19 mouse cellular contexts compared by ENCODE assay signal in the genomic region with DNA sequence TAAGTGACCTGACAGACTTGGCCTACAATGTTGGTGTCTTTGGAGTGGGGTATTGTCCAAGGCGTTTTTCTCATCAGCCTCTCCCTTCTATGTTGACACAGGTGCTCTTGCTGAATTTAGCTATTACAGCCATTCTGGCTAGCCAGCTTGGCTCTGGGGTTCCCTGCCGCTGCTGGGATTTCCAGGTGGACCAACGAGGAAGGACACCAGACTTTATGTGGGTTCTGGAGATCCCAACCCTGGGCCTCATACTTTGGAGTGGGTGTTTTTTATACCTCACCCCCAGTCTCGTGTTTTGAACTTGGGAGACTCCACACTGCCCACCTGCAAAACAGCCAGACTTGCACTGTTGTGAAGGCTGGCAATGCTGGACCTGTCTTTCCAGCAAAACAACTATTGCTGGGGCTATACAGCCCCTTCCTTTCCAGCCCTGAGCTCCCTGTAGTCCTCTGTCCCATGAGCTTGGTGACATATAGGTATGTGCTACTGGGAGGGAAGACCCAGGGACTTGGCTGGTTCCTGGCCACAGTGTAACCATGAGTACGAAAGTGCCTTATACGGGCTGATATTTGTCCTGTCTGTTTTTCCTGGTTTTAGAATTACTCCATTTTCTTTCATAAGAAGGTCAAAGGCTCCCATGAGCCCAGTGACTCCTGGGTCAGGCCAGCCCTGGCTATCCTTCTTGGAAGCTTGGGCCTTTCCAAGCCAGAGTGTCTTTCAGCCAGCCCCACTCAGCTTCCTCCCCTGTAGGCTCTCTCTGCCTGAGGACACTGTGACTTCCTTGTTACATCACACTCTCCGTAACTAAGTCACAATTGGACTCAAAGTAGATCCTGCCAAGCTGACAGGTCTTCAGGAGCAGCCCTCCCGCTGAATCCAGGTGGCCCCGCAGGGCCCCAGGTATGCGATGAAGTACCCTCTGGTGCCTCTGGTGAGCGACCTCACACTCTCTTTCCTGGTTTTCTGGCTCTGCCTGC. TPM values are rescaled to one million over a fixed set of nuclear protein-coding genes. Genes with fewer than 3 reads are reported as not detected.
DNase-seq lines count a peak whose midpoint lies in the region; ATAC-seq and TF ChIP-seq lines count a peak whose summit lies in the region.
"Had no signal": no experiment of that assay in that cellular context is flagged by ENCODE, and none has a peak within 500 bp of the region (broad histone marks: within the 10 kb centered on the region; RNA-seq: fewer than 3 reads in every experiment).

TSS of gene Adig (plus strand) at position 777 of the 977 bp plus-strand sequence.

- no peaks in the 10 kb centered on the region for H3K9me3 ChIP-seq in lung, embryonic 14.5 days (ENCODE audit: low read depth, low read length)
- H3K9me3 ChIP-seq in intestine, postnatal 0 days (ENCODE audit: control insufficient read depth), result no peaks in the 10 kb centered on the region
- no peaks in the 10 kb centered on the region for H3K9me3 ChIP-seq in forebrain, embryonic 15.5 days

- no peaks in the 10 kb centered on the region for H3K27me3 ChIP-seq in lung, embryonic 14.5 days (ENCODE audit: insufficient read depth, low read length)
- H3K27me3 ChIP-seq in intestine, postnatal 0 days (replicated peaks; ENCODE audit: control insufficient read depth, insufficient read depth, low read length), result no peaks in the 10 kb centered on the region
- no peaks in the 10 kb centered on the region for H3K27me3 ChIP-seq in forebrain, embryonic 15.5 days

- peak within 1 kb of the TSS; percentile 21 for H3K27ac ChIP-seq in lung, embryonic 14.5 days (ENCODE audit: low read depth)
- no peak within 1 kb of the TSS for H3K27ac ChIP-seq in intestine, postnatal 0 days (ENCODE audit: low read depth, low read length)
- no peak within 1 kb of the TSS for H3K27ac ChIP-seq in forebrain, embryonic 15.5 days (replicated peaks)
- H3K27ac ChIP-seq: hindbrain, postnatal 0 days; liver, embryonic 14.5 days had no signal

- TF ChIP-seq CTCF in lung, embryonic 14.5 days (IDR thresholded peaks at IDR 0.05; ENCODE audit: low read depth), result no peak
- no peak for TF ChIP-seq CTCF in intestine, postnatal 0 days (IDR thresholded peaks at IDR 0.05; ENCODE audit: low read depth)

- WGBS in lung, embryonic 14.5 days, result 60% methylated on average over 11 of the region's 11 CpGs
- WGBS in intestine, postnatal 0 days, result 58% methylated on average over 11 of the region's 11 CpGs
- WGBS in forebrain, embryonic 15.5 days, result 84% methylated on average over 11 of the region's 11 CpGs

- no peaks in the 10 kb centered on the region for H3K4me1 ChIP-seq in lung, embryonic 14.5 days (ENCODE audit: insufficient read depth)
- H3K4me1 ChIP-seq in intestine, postnatal 0 days (replicated peaks; ENCODE audit: control insufficient read depth, insufficient read depth, low read length), result no peaks in the 10 kb centered on the region
- no peaks in the 10 kb centered on the region for H3K4me1 ChIP-seq in forebrain, embryonic 15.5 days

- peaks cover 21% of the 10 kb centered on the region for H3K36me3 ChIP-seq in lung, embryonic 14.5 days (ENCODE audit: insufficient read depth)
- H3K36me3 ChIP-seq in intestine, postnatal 0 days (ENCODE audit: control insufficient read depth, insufficient read depth), result peaks cover 22% of the 10 kb centered on the region
- peaks cover 13% of the 10 kb centered on the region; the same call in 1 of the 2 replicates for H3K36me3 ChIP-seq in forebrain, embryonic 15.5 days

- no peak within 1 kb of the TSS for H3K4me2 ChIP-seq in lung, embryonic 14.5 days
- H3K4me2 ChIP-seq in intestine, postnatal 0 days (replicated peaks; ENCODE audit: low read depth), result no peak within 1 kb of the TSS
- H3K4me2 ChIP-seq in forebrain, embryonic 15.5 days (replicated peaks), result no peak within 1 kb of the TSS

- no peak within 1 kb of the TSS for H3K4me3 ChIP-seq in lung, embryonic 14.5 days (ENCODE audit: low read depth, low read length)
- no peak within 1 kb of the TSS for H3K4me3 ChIP-seq in intestine, postnatal 0 days (ENCODE audit: low read depth, low read length)
- H3K4me3 ChIP-seq in forebrain, embryonic 15.5 days, result no peak within 1 kb of the TSS

- peak; percentile 59 for ATAC-seq in lung, embryonic 14.5 days (ENCODE audit: insufficient read depth)
- ATAC-seq in intestine, postnatal 0 days, result peak; percentile 28; the same call in 1 of the 2 replicates
- no peak for ATAC-seq in forebrain, embryonic 15.5 days (replicated peaks)
- ATAC-seq: activated CD4-positive, CD25-positive, alpha-beta regulatory T cell, adult 4 months; forebrain, postnatal 0 days; hindbrain, postnatal 0 days had no signal

- H3K9ac ChIP-seq in lung, embryonic 14.5 days, result no peak within 1 kb of the TSS
- H3K9ac ChIP-seq in intestine, postnatal 0 days (ENCODE audit: low read depth, low read length), result no peak within 1 kb of the TSS
- H3K9ac ChIP-seq in forebrain, embryonic 15.5 days (replicated peaks), result no peak within 1 kb of the TSS
- H3K9ac ChIP-seq: forebrain, postnatal 0 days; liver, embryonic 14.5 days had no signal

- peak; percentile 18 for DNase-seq in lung, embryonic 14.5 days
- no peak for DNase-seq in lung, postnatal 36 days
- DNase-seq in adrenal gland, adult 2 months, result peak; percentile 30
- DNase-seq in adrenal gland, postnatal 36 days, result peak in 1 of 2 experiments; percentile 15
- no peak for DNase-seq in frontal cortex, adult 2 months (ENCODE audit: extremely low spot score in 1 of 2, low spot score in 1 of 2)
- no peak for DNase-seq in liver
- DNase-seq: cerebellum, postnatal 25 days; forebrain, postnatal 0 days; kidney, postnatal 25 days; thymus, postnatal 25 days had no signal

RNA-seq across cellular contexts. Expression of gene Adig, which starts in this region (rescaled TPM):
- polyA plus RNA-seq in lung, embryonic 14.5 days (2014; fragmentation: Nextera tagmentation; extraction: Ambion mirVana), result 0.42 TPM in 1 of 2 replicates, not detected in the other
- 100 to 1,000 TPM in 1 of 2 experiments, 10 to 100 TPM in 1; 87.9 to 143 TPM for total RNA-seq in adrenal gland, adult 2 months (2021)
- polyA plus RNA-seq in adrenal gland, adult 2 months (2012; rRNA removed), result 74.3 and 95.0 TPM in 2 replicates
- total RNA-seq in adrenal gland, postnatal 36 days (2021), result 10 to 100 TPM; 90.4 to 93.3 TPM
- polyA plus RNA-seq in intestine, postnatal 0 days (2015; fragmentation: Nextera tagmentation; extraction: Ambion mirVana), result not detected in 2 replicates
- polyA plus RNA-seq in forebrain, embryonic 15.5 days (2015; fragmentation: Nextera tagmentation; extraction: Ambion mirVana), result not detected in 2 replicates
- not detected in 2 replicates for polyA plus RNA-seq in frontal cortex, adult 2 months (2012; rRNA removed)
- total RNA-seq: forebrain, postnatal 0 days; hindbrain, postnatal 0 days; layer of hippocampus, postnatal 14 days; left cerebral cortex, postnatal 36 days; megakaryocyte-erythroid progenitor cell, adult 5-6 weeks; neutrophil, adult 5-6 weeks had no signal
- polyA plus RNA-seq: activated CD4-positive, CD25-positive, alpha-beta regulatory T cell, adult 4 months; forebrain, postnatal 0 days; hindbrain, postnatal 0 days; liver, embryonic 14.5 days had no signal

Comparison
In these comparisons a context has a peak if more than half of its experiments do, and no peak if none do; other contexts are left out.
1. RNA of gene Adig (polyA plus RNA-seq): 74.3 to 95.0 TPM in adrenal gland, adult 2 months; 0.42 TPM in lung, embryonic 14.5 days, not detected in intestine, postnatal 0 days, not detected in forebrain, embryonic 15.5 days and not detected in frontal cortex, adult 2 months; every median in the first group is over 10 times any median in the second.
2. Peak in DNase-seq, ATAC-seq and H3K27ac ChIP-seq in lung, embryonic 14.5 days; RNA of the gene not detected or under 1 TPM.
3. Peak in ATAC-seq in intestine, postnatal 0 days; RNA of the gene not detected or under 1 TPM.